Mouse (Mus musculus) heart, embryonic 11.5 days (tissue): ENCODE measurements at regions not wholly inside any gene's neighbourhood (a gene's known extent, or its start where the extent isn't known, plus 50 kb on each side); places are given as distances from the start of the nearest gene placed in this dataset.
"Not testable (repeated sequence)": the region's sequence is repeated elsewhere in the genome, so short reads cannot be mapped to it uniquely, and the experiment has no call there.

Source experiments
- ATAC-seq: fragments of 200-750 bp; cut with Nextera tagmentation; replicated peaks from 2 replicates; pipeline ENCODE4 v1.8.0; 2017; ENCODE audit warnings: moderate library complexity; ENCODE audit not compliant: insufficient number of reproducible peaks, low FRiP score, low TSS enrichment
- H3K27ac ChIP-seq: fragments of 300-500 bp; sonication (generic); 2 replicates; pipeline ENCODE4 v1.5.1; 2014; ENCODE audit warnings: mild to moderate bottlenecking, low read depth, low read length
- H3K27me3 ChIP-seq: fragments of 300-500 bp; sonication (generic); 2 replicates; pipeline ENCODE4 v1.6.1; 2014; ENCODE audit warnings: mild to moderate bottlenecking, low read length, mixed read lengths; ENCODE audit not compliant: control insufficient read depth, insufficient read depth
- H3K36me3 ChIP-seq: fragments of 300-500 bp; sonication (generic); 2 replicates; pipeline ENCODE4 v1.6.1; 2014; ENCODE audit warnings: mild to moderate bottlenecking, low read length, moderate library complexity, mixed read lengths; ENCODE audit not compliant: control insufficient read depth, insufficient read depth
- H3K4me1 ChIP-seq: fragments of 300-500 bp; sonication (generic); 2 replicates; pipeline ENCODE4 v1.6.1; 2014; ENCODE audit warnings: low read length; ENCODE audit not compliant: control insufficient read depth, insufficient read depth
- H3K4me2 ChIP-seq: fragments of 300-500 bp; sonication (generic); 2 replicates; pipeline ENCODE4 v1.6.1; 2014; ENCODE audit warnings: mild to moderate bottlenecking, moderate library complexity
- H3K4me3 ChIP-seq: fragments of 300-500 bp; sonication (generic); 2 replicates; pipeline ENCODE4 v1.5.1; 2014; ENCODE audit warnings: low read depth, low read length
- H3K9ac ChIP-seq: fragments of 300-500 bp; sonication (generic); 2 replicates; pipeline ENCODE4 v1.6.1; 2014; ENCODE audit warnings: mild to moderate bottlenecking, low read depth, low read length, moderate library complexity
- H3K9me3 ChIP-seq: fragments of 300-500 bp; sonication (generic); replicated peaks from 2 replicates; pipeline ENCODE4 v1.6.1; 2016; ENCODE audit warnings: low read length; ENCODE audit not compliant: control insufficient read depth
- WGBS: fragments of 180-500 bp; shearing (Covaris S2); extraction: QIAGEN DNeasy Blood & Tissue Kit; methylation state at CpG from one replicate; pipeline ENCODE4 v1.1.7; 2014; ENCODE audit not compliant: insufficient replicate concordance; 5-methylcytosine and 5-hydroxymethylcytosine counted together

GRCm38 (mm10) chr6:13763636-13764035 is 76.1 kb downstream of the Gpr85 start:
- not testable (repeated sequence) for ATAC-seq, H3K36me3 ChIP-seq, H3K4me2 ChIP-seq, H3K9me3 ChIP-seq, H3K4me3 ChIP-seq, H3K4me1 ChIP-seq, H3K9ac ChIP-seq, H3K27ac ChIP-seq, H3K27me3 ChIP-seq
- 84% methylated on average over 4 of the region's 4 CpGs for WGBS

- Histone ChIP-seq H3K4me2 (no peak overlapping the region), H3K27ac (no peak overlapping the region), H3K36me3 (no peaks in the 10 kb centered on the region), H3K9ac (no peak overlapping the region), H3K4me3 (no peak overlapping the region), H3K4me1 (no peaks in the 10 kb centered on the region), H3K9me3 (no peaks in the 10 kb centered on the region), H3K27me3 (no peaks in the 10 kb centered on the region)
- no peak for ATAC-seq
- WGBS, result 73% methylated on average over 2 of the region's 2 CpGs
These were observed 80.3 kb downstream of the Gpr85 start for GRCm38 (mm10) chr6:13759431-13759830.

- Histone ChIP-seq H3K4me3 (no peak overlapping the region), H3K4me1 (no peaks in the 10 kb centered on the region), H3K9me3 (no peaks in the 10 kb centered on the region), H3K9ac (no peak overlapping the region), H3K36me3 (no peaks in the 10 kb centered on the region), H3K27ac (no peak overlapping the region), H3K4me2 (no peak overlapping the region), H3K27me3 (no peaks in the 10 kb centered on the region)
- no peak for ATAC-seq
These were observed 80.8 kb downstream of the Gpr85 start for GRCm38 (mm10) chr6:13758946-13759345.

GRCm38 (mm10) chr6:13748931-13749638 is 71.3 kb upstream of the Bmt2 start:
- Histone ChIP-seq H3K9ac (no peak overlapping the region), H3K27ac (no peak overlapping the region), H3K9me3 (no peaks in the 10 kb centered on the region), H3K27me3 (no peaks in the 10 kb centered on the region), H3K4me2 (no peak overlapping the region), H3K36me3 (no peaks in the 10 kb centered on the region), H3K4me3 (no peak overlapping the region), H3K4me1 (no peaks in the 10 kb centered on the region; the same call in 1 of the 2 replicates)
- WGBS, result 51% methylated on average over 7 of the region's 7 CpGs
- no peak for ATAC-seq

- Histone ChIP-seq H3K27ac (no peak overlapping the region), H3K27me3 (no peaks in the 10 kb centered on the region), H3K9me3 (no peaks in the 10 kb centered on the region), H3K9ac (no peak overlapping the region), H3K4me1 (no peaks in the 10 kb centered on the region; the same call in 1 of the 2 replicates), H3K36me3 (no peaks in the 10 kb centered on the region), H3K4me2 (peak overlapping the region; percentile 38; the same call in 1 of the 2 replicates), H3K4me3 (no peak overlapping the region)
- WGBS, result 27% methylated on average over 8 of the region's 8 CpGs
- no peak for ATAC-seq
These were observed 70.2 kb upstream of the Bmt2 start for GRCm38 (mm10) chr6:13747969-13748368.

GRCm38 (mm10) chr6:13746577-13747482 is 69.1 kb upstream of the Bmt2 start:
- H3K27ac ChIP-seq, result no peak overlapping the region
- H3K9ac ChIP-seq, result no peak overlapping the region
- H3K27me3 ChIP-seq, result no peaks in the 10 kb centered on the region
- H3K4me1 ChIP-seq, result no peaks in the 10 kb centered on the region; the same call in 1 of the 2 replicates
- H3K9me3 ChIP-seq, result no peaks in the 10 kb centered on the region
- ATAC-seq, result no peak
- H3K36me3 ChIP-seq, result no peaks in the 10 kb centered on the region
- H3K4me3 ChIP-seq, result no peak overlapping the region
- WGBS, result 81% methylated on average over 8 of the region's 8 CpGs
- H3K4me2 ChIP-seq, result no peak overlapping the region
